Mouse (Mus musculus) kidney, embryonic 15.5 days (tissue): ENCODE results near the gene Dgkz. TPM values are rescaled to one million over a fixed set of nuclear protein-coding genes. Genes with fewer than 3 reads are reported as not detected.

Experiments
- ATAC-seq: fragments of 200-750 bp; cut with Nextera tagmentation; replicated peaks from 2 replicates; pipeline ENCODE4 v1.8.0; 2017; ENCODE audit warnings: moderate TSS enrichment; ENCODE audit not compliant: low FRiP score
- H3K27ac ChIP-seq: fragments of 300-500 bp; sonication (generic); 2 replicates; pipeline ENCODE4 v1.5.1; 2015; ENCODE audit warnings: mild to moderate bottlenecking, inconsistent platforms
- H3K27me3 ChIP-seq: fragments of 300-500 bp; sonication (generic); 2 replicates; pipeline ENCODE4 v1.6.1; 2015; ENCODE audit warnings: inconsistent platforms
- H3K36me3 ChIP-seq: fragments of 300-500 bp; sonication (generic); 2 replicates; pipeline ENCODE4 v1.6.1; 2015; ENCODE audit warnings: inconsistent platforms
- H3K4me1 ChIP-seq: fragments of 300-500 bp; sonication (generic); 2 replicates; pipeline ENCODE4 v1.6.1; 2015; ENCODE audit warnings: inconsistent platforms
- H3K4me2 ChIP-seq: fragments of 300-500 bp; sonication (generic); 2 replicates; pipeline ENCODE4 v1.6.1; 2015; ENCODE audit warnings: moderate library complexity, mild to moderate bottlenecking, inconsistent platforms
- H3K4me3 ChIP-seq: fragments of 300-500 bp; sonication (generic); replicated peaks from 2 replicates; pipeline ENCODE4 v1.5.1; 2015; ENCODE audit warnings: mild to moderate bottlenecking, inconsistent platforms
- H3K9ac ChIP-seq: fragments of 300-500 bp; sonication (generic); 2 replicates; pipeline ENCODE4 v1.6.1; 2015; ENCODE audit warnings: mild to moderate bottlenecking, inconsistent platforms
- H3K9me3 ChIP-seq: fragments of 300-500 bp; sonication (generic); replicated peaks from 2 replicates; pipeline ENCODE4 v1.6.1; 2016; ENCODE audit warnings: inconsistent platforms
- WGBS: fragments of 180-500 bp; shearing (Covaris S2); methylation state at CpG from one replicate; pipeline ENCODE4 v1.1.7; 2015; ENCODE audit warnings: mixed read lengths; 5-methylcytosine and 5-hydroxymethylcytosine counted together
- polyA plus RNA-seq: library from polyadenylated mRNA; unstranded; fragments of >200 nt; fragmentation: Nextera tagmentation; extraction: Ambion mirVana; gene quantifications from 2 replicates; pipeline ENCODE4 v1.2.1, GENCODE M21; 2015

Gene Dgkz
- polyA plus RNA-seq, 1 experiment from 2014 or later = 46.7 TPM

- Histone ChIP-seq H3K36me3 (no peaks in the 10 kb centered on the region), H3K27ac (peak overlapping the region; percentile 80), H3K9ac (no peak overlapping the region), H3K27me3 (0 out of 2 replicates have a peak, but pooled peaks cover 2% of the 10 kb centered on the region), H3K9me3 (no peaks in the 10 kb centered on the region), H3K4me2 (no peak overlapping the region), H3K4me3 (no peak overlapping the region), H3K4me1 (peaks cover 67% of the 10 kb centered on the region)
- WGBS = 76% methylated on average over 12 of the region's 12 CpGs
- no peak for ATAC-seq
Observed at GRCm38 (mm10) chr2:92011424-92012353, 36.0 kb upstream of the Dgkz start.

- Histone ChIP-seq H3K4me3 (peak overlapping the region; percentile 56), H3K9ac (peak overlapping the region; percentile 60), H3K4me2 (peak overlapping the region; percentile 93), H3K27ac (peak overlapping the region; percentile 94), H3K9me3 (no peaks in the 10 kb centered on the region), H3K27me3 (0 out of 2 replicates have a peak, but pooled peaks cover 2% of the 10 kb centered on the region), H3K36me3 (no peaks in the 10 kb centered on the region), H3K4me1 (peaks cover 55% of the 10 kb centered on the region)
- under 1% methylated on average over 20 of the region's 20 CpGs for WGBS
- ATAC-seq = peak; percentile 9; the same call in 1 of the 2 replicates
Observed at GRCm38 (mm10) chr2:92008623-92009404, 33.1 kb upstream of the Dgkz start.

- peaks cover 48% of the 10 kb centered on the region for H3K4me1 ChIP-seq
- peak overlapping the region; percentile 93 for H3K4me2 ChIP-seq
- 0 out of 2 replicates have a peak, but pooled peaks cover 2% of the 10 kb centered on the region for H3K27me3 ChIP-seq
- no peaks in the 10 kb centered on the region for H3K9me3 ChIP-seq
- peak overlapping the region; percentile 94 for H3K27ac ChIP-seq
- under 1% methylated on average over 34 of the region's 34 CpGs for WGBS
- ATAC-seq = peak; percentile 96
- H3K9ac ChIP-seq = peak overlapping the region; percentile 60
- peak overlapping the region; percentile 56 for H3K4me3 ChIP-seq
- H3K36me3 ChIP-seq = no peaks in the 10 kb centered on the region
Observed at GRCm38 (mm10) chr2:92007933-92008622, 32.4 kb upstream of the Dgkz start.

- ATAC-seq = 0 out of 2 replicates have a peak, but pooled peaks have one; percentile 13
- H3K9ac ChIP-seq = peak overlapping the region; percentile 59
- H3K27me3 ChIP-seq = 0 out of 2 replicates have a peak, but pooled peaks cover 2% of the 10 kb centered on the region
- H3K4me2 ChIP-seq = peak overlapping the region; percentile 93
- 1% methylated on average over 28 of the region's 28 CpGs for WGBS
- H3K4me3 ChIP-seq = peak overlapping the region; percentile 56
- peak overlapping the region; percentile 94 for H3K27ac ChIP-seq
- peaks cover 40% of the 10 kb centered on the region for H3K4me1 ChIP-seq
- H3K36me3 ChIP-seq = no peaks in the 10 kb centered on the region
- no peaks in the 10 kb centered on the region for H3K9me3 ChIP-seq
Observed at GRCm38 (mm10) chr2:92006983-92007921, 31.6 kb upstream of the Dgkz start.

GRCm38 (mm10) chr2:92006491-92006890, 30.8 kb upstream of the Dgkz start:
- Histone ChIP-seq H3K36me3 (peaks cover under 1% of the 10 kb centered on the region; the same call in 1 of the 2 replicates), H3K4me2 (peak overlapping the region; percentile 93), H3K9me3 (no peaks in the 10 kb centered on the region), H3K9ac (no peak overlapping the region; the same call in 1 of the 2 replicates), H3K4me3 (peak overlapping the region; percentile 56; the same call in 1 of the 2 replicates), H3K4me1 (peaks cover 32% of the 10 kb centered on the region), H3K27me3 (no peaks in the 10 kb centered on the region), H3K27ac (peak overlapping the region; percentile 94)
- ATAC-seq = no peak
- WGBS = 54% methylated on average over 6 of the region's 6 CpGs

GRCm38 (mm10) chr2:92004617-92005016, 29.0 kb upstream of the Dgkz start:
- Histone ChIP-seq H3K27ac (no peak overlapping the region), H3K4me2 (no peak overlapping the region), H3K4me1 (peaks cover 29% of the 10 kb centered on the region), H3K9me3 (no peaks in the 10 kb centered on the region), H3K4me3 (no peak overlapping the region), H3K27me3 (no peaks in the 10 kb centered on the region), H3K9ac (no peak overlapping the region), H3K36me3 (peaks cover 3% of the 10 kb centered on the region; the same call in 1 of the 2 replicates)
- ATAC-seq = no peak
- WGBS = 64% methylated on average over 7 of the region's 7 CpGs

- no peak overlapping the region for H3K9ac ChIP-seq
- no peak for ATAC-seq
- WGBS = 87% methylated on average over 16 of the region's 16 CpGs
Observed at GRCm38 (mm10) chr2:91997905-91998608, 22.4 kb upstream of the Dgkz start.

GRCm38 (mm10) chr2:91996006-91996405, 20.3 kb upstream of the Dgkz start:
- Histone ChIP-seq H3K4me3 (no peak overlapping the region), H3K4me1 (peaks cover 7% of the 10 kb centered on the region), H3K4me2 (no peak overlapping the region), H3K36me3 (peaks cover 14% of the 10 kb centered on the region), H3K27ac (peak overlapping the region; percentile 76), H3K9ac (no peak overlapping the region), H3K9me3 (no peaks in the 10 kb centered on the region), H3K27me3 (no peaks in the 10 kb centered on the region)
- WGBS = 66% methylated on average over 5 of the region's 5 CpGs
- ATAC-seq = peak; percentile 84

More at GRCm38 (mm10) chr2:91997905-91998608, 22.4 kb upstream of the Dgkz start:
- H3K4me2 ChIP-seq = no peak overlapping the region
- no peak overlapping the region for H3K27ac ChIP-seq
- H3K9me3 ChIP-seq = no peaks in the 10 kb centered on the region
- peaks cover 15% of the 10 kb centered on the region for H3K36me3 ChIP-seq
- H3K27me3 ChIP-seq = no peaks in the 10 kb centered on the region
- no peak overlapping the region for H3K4me3 ChIP-seq
- H3K4me1 ChIP-seq = peaks cover 7% of the 10 kb centered on the region

GRCm38 (mm10) chr2:91993409-91993808, 17.7 kb upstream of the Dgkz start:
- ATAC-seq = no peak
- no peak overlapping the region for H3K4me3 ChIP-seq
- 81% methylated on average over 3 of the region's 3 CpGs for WGBS

GRCm38 (mm10) chr2:91989750-91990149, 14.1 kb upstream of the Dgkz start:
- no peaks in the 10 kb centered on the region for H3K27me3 ChIP-seq
- no peaks in the 10 kb centered on the region for H3K9me3 ChIP-seq
- H3K36me3 ChIP-seq = peaks cover 20% of the 10 kb centered on the region
- H3K9ac ChIP-seq = no peak overlapping the region
- H3K27ac ChIP-seq = no peak overlapping the region
- H3K4me1 ChIP-seq = peaks cover 21% of the 10 kb centered on the region
- ATAC-seq = no peak
- H3K4me3 ChIP-seq = no peak overlapping the region
- no peak overlapping the region for H3K4me2 ChIP-seq

More at GRCm38 (mm10) chr2:91993409-91993808, 17.7 kb upstream of the Dgkz start:
- H3K36me3 ChIP-seq = peaks cover 31% of the 10 kb centered on the region
- H3K9ac ChIP-seq = no peak overlapping the region
- no peaks in the 10 kb centered on the region for H3K27me3 ChIP-seq
- no peaks in the 10 kb centered on the region for H3K9me3 ChIP-seq
- peaks cover 7% of the 10 kb centered on the region for H3K4me1 ChIP-seq
- H3K27ac ChIP-seq = no peak overlapping the region
- H3K4me2 ChIP-seq = no peak overlapping the region
